Mouse (Mus musculus) erythroblast, embryonic 14.5 days (primary cell): ENCODE measurements around the gene Ubald1. TPM values are rescaled to one million over a fixed set of nuclear protein-coding genes. Genes with fewer than 3 reads are reported as not detected.

Experiments
- H3K27me3 ChIP-seq: 2 replicates; pipeline ENCODE4 v1.6.1; 2012; ENCODE audit warnings: inconsistent platforms; ENCODE audit not compliant: control insufficient read depth
- H3K36me3 ChIP-seq: 2 replicates; pipeline ENCODE4 v1.6.1; 2012; ENCODE audit warnings: mild to moderate bottlenecking, inconsistent platforms; ENCODE audit not compliant: control insufficient read depth
- H3K4me1 ChIP-seq: 2 replicates; pipeline ENCODE4 v1.6.1; 2012; ENCODE audit warnings: inconsistent platforms; ENCODE audit not compliant: control insufficient read depth
- H3K4me3 ChIP-seq: replicated peaks from 2 replicates; pipeline ENCODE3; 2012; ENCODE audit warnings: moderate library complexity, mild to moderate bottlenecking, inconsistent platforms
- H3K9me3 ChIP-seq: 2 replicates; pipeline ENCODE4 v1.6.1; 2012; ENCODE audit warnings: low read length, inconsistent platforms, mixed read lengths; ENCODE audit not compliant: control insufficient read depth
- GATA1 ChIP-seq: IDR thresholded peaks from 2 replicates; pipeline ENCODE4 v1.6.1; 2012; ENCODE audit warnings: low read length, inconsistent platforms, mixed read lengths
- TAL1 ChIP-seq: IDR thresholded peaks from 3 replicates; pipeline ENCODE4 v1.6.1; 2012; ENCODE audit warnings: low read length, inconsistent platforms, mixed read lengths
- polyA plus RNA-seq: library from polyadenylated mRNA; stranded (reverse); fragments of >175 nt; gene quantifications from 2 replicates; pipeline ENCODE4 v1.2.3, GENCODE M21; 2012

Gene Ubald1
- polyA plus RNA-seq, 1 experiment: 16.2 TPM

DNA sequence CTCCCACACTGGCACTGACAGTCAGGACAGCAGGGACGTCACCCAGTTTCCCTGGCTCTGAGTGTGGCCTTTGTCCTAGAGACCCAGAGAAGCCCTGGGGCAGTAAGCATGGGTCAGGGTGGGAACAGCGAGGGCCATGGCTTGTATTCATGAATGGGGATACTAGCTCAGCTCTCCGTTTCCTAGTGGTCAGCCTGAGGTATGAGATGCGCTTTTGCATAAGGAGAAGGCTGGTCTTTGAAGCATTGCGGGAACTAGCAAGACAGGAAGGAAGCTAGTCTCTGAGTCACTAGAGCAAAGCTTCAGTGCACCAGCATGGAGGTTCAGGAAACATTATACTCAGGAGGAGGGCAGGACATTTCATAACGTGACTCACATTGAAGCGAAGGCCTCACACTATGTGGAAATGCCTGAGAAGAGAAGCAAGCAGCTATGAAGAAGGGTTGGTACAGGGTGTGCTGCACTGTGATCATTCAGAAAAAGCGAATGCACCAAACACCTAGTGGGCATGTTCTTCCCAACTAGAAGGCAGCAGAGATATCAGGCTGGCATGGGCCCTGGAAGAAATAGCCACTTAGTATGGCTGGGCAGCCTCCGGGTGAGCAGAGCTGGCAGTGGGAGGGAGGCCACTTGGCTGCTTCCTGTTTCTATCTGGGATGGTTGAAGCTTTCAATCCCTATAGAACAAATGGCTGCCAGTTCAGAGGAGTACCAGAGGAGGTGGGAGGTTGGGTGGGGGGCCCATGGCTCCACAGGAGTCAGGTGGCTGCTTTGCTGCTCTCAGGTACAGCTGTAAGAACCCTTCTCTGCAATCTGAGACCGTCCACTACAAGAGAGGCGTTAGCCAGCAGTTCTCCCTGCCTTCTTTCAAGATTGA lies 33.0 kb upstream of the Ubald1 start:
- TF ChIP-seq GATA1 (no peak), TAL1 (no peak)
- peaks cover 9% of the 10 kb centered on the region for H3K4me1 ChIP-seq
- no peaks in the 10 kb centered on the region for H3K27me3 ChIP-seq
- peaks cover 52% of the 10 kb centered on the region for H3K36me3 ChIP-seq
- no peak overlapping the region for H3K4me3 ChIP-seq
- H3K9me3 ChIP-seq: no peaks in the 10 kb centered on the region

DNA sequence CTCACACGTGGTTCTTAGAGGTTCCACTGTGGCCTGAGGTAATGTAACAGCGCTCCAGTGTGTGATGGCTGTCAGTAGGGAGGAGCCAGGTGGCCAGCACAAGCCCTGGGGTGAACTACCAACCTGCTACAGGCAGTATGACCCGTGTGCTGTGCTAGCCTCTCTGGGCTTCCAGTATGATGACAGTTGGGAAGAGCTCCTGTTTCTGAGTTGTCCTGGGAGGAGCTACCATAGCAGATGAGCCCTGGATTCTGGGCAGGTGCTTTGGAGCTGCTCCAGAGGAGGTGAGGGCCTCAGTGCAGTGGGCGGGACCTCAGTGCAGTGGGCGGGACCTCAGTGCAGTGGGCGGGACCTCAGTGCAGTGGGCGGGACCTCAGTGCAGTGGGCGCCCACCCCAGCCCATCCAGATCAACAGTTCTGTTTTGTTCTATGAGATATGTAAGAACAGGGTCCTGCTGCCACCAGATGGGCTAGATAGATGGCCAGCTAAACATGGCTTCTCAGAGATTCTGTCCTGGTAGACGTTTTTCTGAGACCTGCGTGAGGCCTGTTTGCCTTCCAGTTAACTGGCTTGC lies 32.0 kb upstream of the Ubald1 start:
- Histone ChIP-seq H3K4me1 (peaks cover 12% of the 10 kb centered on the region), H3K36me3 (peaks cover 55% of the 10 kb centered on the region), H3K9me3 (no peaks in the 10 kb centered on the region), H3K27me3 (no peaks in the 10 kb centered on the region), H3K4me3 (no peak overlapping the region)
- TF ChIP-seq GATA1 (no peak), TAL1 (no peak)

- Histone ChIP-seq H3K36me3 (peaks cover 50% of the 10 kb centered on the region), H3K9me3 (no peaks in the 10 kb centered on the region), H3K27me3 (no peaks in the 10 kb centered on the region), H3K4me1 (peaks cover 12% of the 10 kb centered on the region), H3K4me3 (no peak overlapping the region)
- TF ChIP-seq TAL1 (no peak), GATA1 (no peak)
These were observed 30.6 kb upstream of the Ubald1 start for GRCm38 (mm10) chr16:4910758-4911157.

GRCm38 (mm10) chr16:4909745-4910144 lies 29.6 kb upstream of the Ubald1 start:
- H3K27me3 ChIP-seq: no peaks in the 10 kb centered on the region
- no peak overlapping the region for H3K4me3 ChIP-seq
- peaks cover 15% of the 10 kb centered on the region for H3K4me1 ChIP-seq
- no peaks in the 10 kb centered on the region for H3K9me3 ChIP-seq
- H3K36me3 ChIP-seq: peaks cover 44% of the 10 kb centered on the region
- TF ChIP-seq GATA1 (no peak), TAL1 (no peak)

DNA sequence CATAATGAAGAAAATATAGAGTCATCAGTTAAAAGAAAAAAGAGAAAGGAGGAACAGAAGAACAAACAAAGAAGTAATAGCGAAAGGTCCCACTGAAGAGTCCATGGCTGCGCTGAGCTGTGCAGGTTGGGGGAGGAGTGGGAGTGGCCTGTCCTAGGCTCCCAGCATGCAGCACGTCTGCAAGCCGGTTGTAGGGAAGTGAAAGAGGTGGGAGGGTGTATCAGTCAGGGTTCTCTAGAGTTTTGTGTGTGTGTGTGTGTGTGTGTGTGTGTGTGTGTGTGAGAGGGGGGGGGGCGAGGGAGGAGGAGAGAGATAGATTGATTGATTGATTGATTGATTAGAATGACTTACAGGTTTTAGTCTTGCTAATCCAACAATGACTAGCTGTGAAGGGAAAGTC lies 27.9 kb upstream of the Ubald1 start:
- TF ChIP-seq GATA1: no peak
- TF ChIP-seq TAL1: no peak
- no peaks in the 10 kb centered on the region for H3K27me3 ChIP-seq
- H3K4me1 ChIP-seq: peaks cover 11% of the 10 kb centered on the region
- peaks cover 32% of the 10 kb centered on the region for H3K36me3 ChIP-seq
- no peaks in the 10 kb centered on the region for H3K9me3 ChIP-seq
- H3K4me3 ChIP-seq: no peak overlapping the region

- Histone ChIP-seq H3K36me3 (peaks cover 30% of the 10 kb centered on the region), H3K27me3 (no peaks in the 10 kb centered on the region), H3K4me1 (peaks cover 11% of the 10 kb centered on the region), H3K4me3 (no peak overlapping the region), H3K9me3 (no peaks in the 10 kb centered on the region)
- TF ChIP-seq TAL1 (no peak), GATA1 (no peak)
These were observed 27.3 kb upstream of the Ubald1 start for GRCm38 (mm10) chr16:4907386-4907785.

- TF ChIP-seq TAL1 (no peak), GATA1 (no peak)
- H3K36me3 ChIP-seq: peaks cover 24% of the 10 kb centered on the region
- H3K27me3 ChIP-seq: no peaks in the 10 kb centered on the region
- H3K4me3 ChIP-seq: no peak overlapping the region
- H3K9me3 ChIP-seq: no peaks in the 10 kb centered on the region
- peaks cover 9% of the 10 kb centered on the region for H3K4me1 ChIP-seq
These were observed 26.4 kb upstream of the Ubald1 start for GRCm38 (mm10) chr16:4906559-4906958.

DNA sequence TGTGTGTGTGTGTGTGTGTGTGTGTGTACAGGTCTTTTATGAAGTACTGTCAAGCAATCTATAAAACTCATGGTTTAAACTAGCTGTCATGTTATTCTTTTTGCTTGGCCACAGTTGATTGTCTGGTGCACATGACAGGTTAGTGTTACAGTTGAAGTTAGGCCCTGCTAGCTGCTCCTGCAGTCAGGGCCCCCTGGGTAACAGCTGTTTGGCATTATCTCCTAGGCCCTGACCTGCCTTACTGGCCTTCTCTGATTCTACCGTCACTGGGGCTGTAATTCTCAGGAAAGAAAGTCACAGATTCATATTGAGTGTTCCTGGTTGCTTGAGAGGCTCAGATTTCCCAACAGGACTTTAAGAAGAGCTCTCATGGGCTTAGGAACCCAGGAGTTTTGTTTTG lies 25.5 kb upstream of the Ubald1 start:
- no peaks in the 10 kb centered on the region for H3K27me3 ChIP-seq
- TF ChIP-seq TAL1: no peak
- H3K36me3 ChIP-seq: peaks cover 15% of the 10 kb centered on the region
- peaks cover 9% of the 10 kb centered on the region for H3K4me1 ChIP-seq
- H3K9me3 ChIP-seq: no peaks in the 10 kb centered on the region
- no peak overlapping the region for H3K4me3 ChIP-seq

DNA sequence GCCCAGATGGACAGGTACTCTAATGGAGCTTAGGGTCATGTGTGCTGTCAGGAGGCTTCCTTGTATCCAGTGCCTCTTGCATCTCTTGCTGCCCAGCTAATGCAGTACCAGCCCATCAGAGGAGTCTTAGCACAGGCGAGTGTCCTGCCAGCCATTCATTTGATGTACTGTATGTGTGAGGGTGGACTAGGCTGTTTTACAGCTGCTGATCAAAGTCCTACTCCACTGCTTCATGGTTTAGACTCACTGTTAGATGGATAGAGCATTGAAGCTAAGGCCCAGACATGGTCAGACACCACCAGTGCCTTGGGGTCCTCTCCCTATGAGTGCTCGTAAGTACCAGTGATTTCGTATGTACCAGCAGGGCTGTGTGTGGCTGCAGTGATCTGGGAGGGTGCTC lies 24.8 kb upstream of the Ubald1 start:
- H3K27me3 ChIP-seq: no peaks in the 10 kb centered on the region
- no peak overlapping the region for H3K4me3 ChIP-seq
- no peaks in the 10 kb centered on the region for H3K9me3 ChIP-seq
- peaks cover 9% of the 10 kb centered on the region for H3K4me1 ChIP-seq
- H3K36me3 ChIP-seq: peaks cover 11% of the 10 kb centered on the region
- no peak for TF ChIP-seq TAL1
- TF ChIP-seq GATA1: no peak
